Mouse (Mus musculus) hindbrain, embryonic 13.5 days (tissue): ENCODE results near the gene Smtnl2. TPM values are rescaled to one million over a fixed set of nuclear protein-coding genes. Genes with fewer than 3 reads are reported as not detected.

Source experiments
- ATAC-seq: fragments of 200-750 bp; cut with Nextera tagmentation; 2 replicates; pipeline ENCODE4 v1.8.0; 2017; ENCODE audit warnings: moderate TSS enrichment; ENCODE audit not compliant: low FRiP score
- H3K27ac ChIP-seq: fragments of 300-500 bp; sonication (generic); 2 replicates; pipeline ENCODE4 v1.5.1; 2015; ENCODE audit warnings: inconsistent platforms, mild to moderate bottlenecking, moderate library complexity
- H3K27me3 ChIP-seq: fragments of 300-500 bp; sonication (generic); 2 replicates; pipeline ENCODE4 v1.6.1; 2015; ENCODE audit warnings: mild to moderate bottlenecking, inconsistent platforms
- H3K36me3 ChIP-seq: fragments of 300-500 bp; sonication (generic); 2 replicates; pipeline ENCODE4 v1.6.1; 2015; ENCODE audit warnings: mild to moderate bottlenecking, inconsistent platforms
- H3K4me1 ChIP-seq: fragments of 300-500 bp; sonication (generic); replicated peaks from 2 replicates; pipeline ENCODE4 v1.6.1; 2015; ENCODE audit warnings: inconsistent platforms
- H3K4me2 ChIP-seq: fragments of 300-500 bp; sonication (generic); 2 replicates; pipeline ENCODE4 v1.6.1; 2015; ENCODE audit warnings: inconsistent platforms, mild to moderate bottlenecking, moderate library complexity
- H3K4me3 ChIP-seq: fragments of 300-500 bp; sonication (generic); 2 replicates; pipeline ENCODE4 v1.5.1; 2015; ENCODE audit warnings: mild to moderate bottlenecking, inconsistent platforms
- H3K9ac ChIP-seq: fragments of 300-500 bp; sonication (generic); 2 replicates; pipeline ENCODE4 v1.6.1; 2015; ENCODE audit warnings: mild to moderate bottlenecking, inconsistent platforms
- H3K9me3 ChIP-seq: fragments of 300-500 bp; sonication (generic); 2 replicates; pipeline ENCODE4 v1.6.1; 2016; ENCODE audit warnings: inconsistent platforms
- WGBS: fragments of 180-500 bp; shearing (Covaris S2); methylation state at CpG from one replicate; pipeline ENCODE4 v1.1.7; 2015; 5-methylcytosine and 5-hydroxymethylcytosine counted together
- polyA plus RNA-seq: library from polyadenylated mRNA; unstranded; fragments of >200 nt; fragmentation: Nextera tagmentation; extraction: Ambion mirVana; gene quantifications from 2 replicates; pipeline ENCODE4 v1.2.1, GENCODE M21; 2015

Smtnl2 gene
- polyA plus RNA-seq, 1 experiment from 2014 or later: 6.2 TPM

- no peak overlapping the region for H3K9ac ChIP-seq
- H3K4me1 ChIP-seq: peaks cover 35% of the 10 kb centered on the region
- H3K36me3 ChIP-seq: no peaks in the 10 kb centered on the region
- no peak for ATAC-seq
- H3K9me3 ChIP-seq: no peaks in the 10 kb centered on the region
- no peak overlapping the region for H3K27ac ChIP-seq
- H3K4me3 ChIP-seq: no peak overlapping the region
- H3K27me3 ChIP-seq: peaks cover 54% of the 10 kb centered on the region
- no peak overlapping the region for H3K4me2 ChIP-seq
- WGBS: 22% methylated on average over 7 of the region's 7 CpGs
These were observed 3.9 kb downstream of the Smtnl2 start for GRCm38 (mm10) chr11:72407574-72407973.

DNA sequence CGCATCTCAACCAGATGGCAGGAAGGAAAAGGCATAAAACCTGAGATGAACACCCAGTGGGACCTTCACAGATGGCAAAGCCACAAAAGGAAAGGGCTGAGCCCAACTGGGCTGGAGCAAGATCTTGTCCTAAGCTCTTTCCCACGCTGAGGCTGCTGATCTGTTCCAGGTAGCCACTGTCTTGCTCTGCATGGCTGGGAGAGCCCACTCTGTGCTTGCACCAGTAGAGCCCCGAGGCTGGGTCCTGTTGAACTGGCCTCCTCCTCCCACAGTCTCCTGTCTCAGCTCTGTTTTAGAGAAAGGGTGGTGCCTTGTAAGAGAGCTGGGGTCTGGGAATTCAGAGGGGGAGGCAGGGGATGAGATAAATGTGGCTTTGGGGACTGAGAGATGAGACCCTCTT, 4.4 kb downstream of the Smtnl2 start:
- no peak overlapping the region for H3K4me3 ChIP-seq
- H3K4me1 ChIP-seq: peaks cover 35% of the 10 kb centered on the region
- no peaks in the 10 kb centered on the region for H3K9me3 ChIP-seq
- ATAC-seq: no peak
- H3K4me2 ChIP-seq: no peak overlapping the region
- peaks cover 50% of the 10 kb centered on the region for H3K27me3 ChIP-seq
- no peak overlapping the region for H3K9ac ChIP-seq
- no peaks in the 10 kb centered on the region for H3K36me3 ChIP-seq
- no peak overlapping the region for H3K27ac ChIP-seq
- 14% methylated on average over 3 of the region's 3 CpGs for WGBS

- Histone ChIP-seq H3K4me2 (no peak overlapping the region), H3K9ac (no peak overlapping the region), H3K36me3 (no peaks in the 10 kb centered on the region), H3K4me3 (no peak overlapping the region), H3K4me1 (peaks cover 27% of the 10 kb centered on the region), H3K27me3 (peaks cover 44% of the 10 kb centered on the region), H3K9me3 (no peaks in the 10 kb centered on the region), H3K27ac (no peak overlapping the region)
- 60% methylated on average over 8 of the region's 8 CpGs for WGBS
- ATAC-seq: no peak
These were observed 5.3 kb downstream of the Smtnl2 start for GRCm38 (mm10) chr11:72406079-72406675.

GRCm38 (mm10) chr11:72405532-72405931, 6.0 kb downstream of the Smtnl2 start:
- Histone ChIP-seq H3K27ac (no peak overlapping the region), H3K27me3 (peaks cover 37% of the 10 kb centered on the region), H3K36me3 (no peaks in the 10 kb centered on the region), H3K4me1 (peaks cover 20% of the 10 kb centered on the region), H3K4me3 (no peak overlapping the region), H3K9me3 (no peaks in the 10 kb centered on the region), H3K9ac (no peak overlapping the region), H3K4me2 (no peak overlapping the region)
- WGBS: 67% methylated on average over 4 of the region's 4 CpGs
- ATAC-seq: no peak

GRCm38 (mm10) chr11:72402969-72403368, 8.5 kb downstream of the Smtnl2 start:
- peaks cover 13% of the 10 kb centered on the region for H3K27me3 ChIP-seq
- WGBS: 88% methylated on average over 12 of the region's 12 CpGs
- peaks cover 13% of the 10 kb centered on the region; the same call in 1 of the 2 replicates for H3K4me1 ChIP-seq
- H3K9ac ChIP-seq: no peak overlapping the region
- no peak overlapping the region for H3K4me3 ChIP-seq
- H3K27ac ChIP-seq: no peak overlapping the region
- H3K9me3 ChIP-seq: no peaks in the 10 kb centered on the region
- no peaks in the 10 kb centered on the region for H3K36me3 ChIP-seq
- no peak overlapping the region for H3K4me2 ChIP-seq
- no peak for ATAC-seq

- H3K36me3 ChIP-seq: no peaks in the 10 kb centered on the region
- 70% methylated on average over 5 of the region's 5 CpGs for WGBS
- no peak overlapping the region for H3K4me3 ChIP-seq
- H3K9ac ChIP-seq: no peak overlapping the region
- H3K4me1 ChIP-seq: peaks cover 4% of the 10 kb centered on the region; the same call in 1 of the 2 replicates
- peaks cover 5% of the 10 kb centered on the region; the same call in 1 of the 2 replicates for H3K27me3 ChIP-seq
- no peak for ATAC-seq
- H3K9me3 ChIP-seq: no peaks in the 10 kb centered on the region
- H3K27ac ChIP-seq: no peak overlapping the region
- no peak overlapping the region for H3K4me2 ChIP-seq
These were observed 9.5 kb downstream of the Smtnl2 start for GRCm38 (mm10) chr11:72402017-72402416.

DNA sequence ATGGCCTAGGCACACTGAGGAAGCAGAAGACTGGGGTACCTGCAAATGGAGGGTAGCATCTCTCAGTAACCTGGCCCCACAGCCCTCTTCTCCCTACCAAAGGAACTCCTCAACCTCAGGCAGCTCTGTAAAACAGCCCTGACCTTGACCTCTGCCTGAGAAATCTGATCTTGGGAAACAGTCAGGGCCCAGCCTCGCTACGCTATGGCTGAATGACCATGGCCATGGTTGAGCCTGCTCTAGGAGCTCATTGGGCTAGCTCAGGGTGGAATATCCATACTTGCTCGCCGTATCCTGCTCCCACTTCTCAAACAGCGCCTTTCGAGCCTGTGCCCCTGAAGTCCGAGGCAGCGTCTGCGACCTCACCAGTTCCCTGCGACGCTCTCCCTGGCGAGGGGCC, 10.4 kb downstream of the Smtnl2 start:
- Histone ChIP-seq H3K9ac (no peak overlapping the region), H3K27me3 (no peaks in the 10 kb centered on the region), H3K4me2 (no peak overlapping the region), H3K27ac (no peak overlapping the region), H3K4me1 (no peaks in the 10 kb centered on the region), H3K4me3 (no peak overlapping the region), H3K36me3 (no peaks in the 10 kb centered on the region), H3K9me3 (no peaks in the 10 kb centered on the region)
- WGBS: 88% methylated on average over 12 of the region's 12 CpGs
- no peak for ATAC-seq

DNA sequence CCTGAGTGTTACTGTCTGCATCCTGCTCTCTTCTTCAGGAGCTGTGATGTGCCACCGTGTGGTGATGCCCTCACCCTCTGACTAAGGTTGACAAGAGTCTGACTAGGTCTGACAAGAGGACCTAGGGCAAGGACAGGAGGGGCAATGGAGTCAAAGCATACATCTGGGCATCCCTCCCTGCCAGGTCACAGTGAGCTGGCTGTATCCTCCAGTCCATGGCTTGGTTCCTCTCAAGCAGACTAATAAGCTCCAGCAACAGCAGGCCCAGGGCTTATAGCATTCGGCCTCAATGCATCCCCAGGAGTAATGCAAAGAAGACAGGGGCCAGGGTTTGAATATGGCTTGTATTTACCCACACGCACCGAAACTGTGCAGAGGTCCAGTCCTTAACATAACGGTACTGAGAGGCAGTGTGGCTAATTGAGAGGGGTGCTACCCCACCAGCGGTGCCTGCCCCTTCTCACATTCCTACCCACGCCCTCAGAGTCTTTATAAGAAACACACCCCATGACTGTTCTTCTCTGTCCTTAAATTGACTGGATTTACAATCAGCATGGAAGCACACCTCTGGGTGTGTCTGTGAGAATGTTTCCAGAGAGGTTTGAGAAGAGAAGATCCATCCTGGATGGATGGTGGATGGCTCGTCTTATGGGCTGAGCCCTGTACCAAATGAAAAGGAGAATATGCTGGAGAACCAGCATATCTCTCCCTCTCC, 13.5 kb downstream of the Smtnl2 start:
- no peaks in the 10 kb centered on the region for H3K36me3 ChIP-seq
- 92% methylated on average over 8 of the region's 8 CpGs for WGBS
- ATAC-seq: no peak
- H3K4me2 ChIP-seq: no peak overlapping the region
- H3K9me3 ChIP-seq: no peaks in the 10 kb centered on the region
- no peak overlapping the region for H3K9ac ChIP-seq
- no peak overlapping the region for H3K27ac ChIP-seq
- H3K4me1 ChIP-seq: peaks cover 5% of the 10 kb centered on the region; the same call in 1 of the 2 replicates
- no peak overlapping the region for H3K4me3 ChIP-seq
- no peaks in the 10 kb centered on the region for H3K27me3 ChIP-seq

- WGBS: 81% methylated on average over 10 of the region's 10 CpGs
- no peak overlapping the region for H3K4me2 ChIP-seq
- ATAC-seq: no peak
- no peak overlapping the region for H3K27ac ChIP-seq
- H3K9me3 ChIP-seq: no peaks in the 10 kb centered on the region
- H3K4me1 ChIP-seq: peaks cover 5% of the 10 kb centered on the region; the same call in 1 of the 2 replicates
- H3K27me3 ChIP-seq: no peaks in the 10 kb centered on the region
- no peaks in the 10 kb centered on the region for H3K36me3 ChIP-seq
- H3K4me3 ChIP-seq: no peak overlapping the region
- H3K9ac ChIP-seq: no peak overlapping the region
These were observed 14.4 kb downstream of the Smtnl2 start for GRCm38 (mm10) chr11:72397072-72397471.

DNA sequence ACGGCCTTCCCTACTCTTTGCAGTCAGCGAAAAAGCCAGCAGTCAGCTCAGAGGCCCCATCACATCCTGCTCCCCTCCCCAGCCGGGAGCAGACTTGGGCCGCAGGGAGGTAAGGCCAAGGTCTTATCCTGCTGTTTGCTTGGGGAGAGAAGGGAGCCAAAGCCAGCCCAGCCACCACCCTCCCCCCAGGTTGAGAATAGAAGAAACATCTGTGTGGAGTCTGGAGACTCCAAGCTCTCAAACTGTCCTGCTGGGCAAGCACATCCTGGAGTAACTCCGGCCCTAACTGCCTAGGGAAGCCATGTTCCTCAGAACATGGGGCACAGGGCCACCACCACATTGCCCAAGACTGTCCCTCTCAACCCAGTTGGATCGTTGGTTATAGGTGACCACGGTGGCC, 14.9 kb downstream of the Smtnl2 start:
- Histone ChIP-seq H3K27me3 (no peaks in the 10 kb centered on the region), H3K4me1 (peaks cover 5% of the 10 kb centered on the region; the same call in 1 of the 2 replicates), H3K9me3 (no peaks in the 10 kb centered on the region), H3K4me3 (no peak overlapping the region), H3K9ac (no peak overlapping the region), H3K4me2 (no peak overlapping the region), H3K36me3 (no peaks in the 10 kb centered on the region), H3K27ac (no peak overlapping the region)
- ATAC-seq: no peak
- 80% methylated on average over 7 of the region's 7 CpGs for WGBS

GRCm38 (mm10) chr11:72395652-72396051, 15.9 kb downstream of the Smtnl2 start:
- H3K9ac ChIP-seq: no peak overlapping the region
- H3K4me1 ChIP-seq: peaks cover 5% of the 10 kb centered on the region; the same call in 1 of the 2 replicates
- H3K4me2 ChIP-seq: no peak overlapping the region
- H3K36me3 ChIP-seq: no peaks in the 10 kb centered on the region
- ATAC-seq: no peak
- H3K27me3 ChIP-seq: no peaks in the 10 kb centered on the region
- WGBS: 90% methylated on average over 6 of the region's 6 CpGs
- H3K4me3 ChIP-seq: no peak overlapping the region
- no peak overlapping the region for H3K27ac ChIP-seq
- no peaks in the 10 kb centered on the region for H3K9me3 ChIP-seq

DNA sequence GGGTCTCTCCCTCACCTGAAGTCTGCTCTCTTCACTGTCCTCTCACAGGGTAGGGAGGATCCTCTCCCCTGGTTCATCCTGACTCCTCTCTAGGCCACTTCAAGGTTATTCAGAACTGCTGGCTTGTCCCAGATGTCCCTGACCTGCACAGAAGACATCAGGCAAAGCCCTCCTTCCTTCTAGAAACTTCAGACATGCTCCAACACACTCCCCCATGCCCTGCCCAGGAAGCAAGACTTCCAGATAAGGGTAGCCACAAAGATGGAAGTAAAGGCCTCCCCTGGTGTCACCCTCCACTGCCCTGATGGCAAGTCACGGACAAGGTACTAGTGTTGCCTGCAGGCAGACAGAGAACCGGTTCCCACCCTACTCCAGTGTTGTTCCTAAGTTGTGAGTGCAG, 16.8 kb downstream of the Smtnl2 start:
- Histone ChIP-seq H3K9me3 (no peaks in the 10 kb centered on the region), H3K9ac (no peak overlapping the region), H3K36me3 (no peaks in the 10 kb centered on the region), H3K27ac (no peak overlapping the region), H3K4me2 (no peak overlapping the region), H3K4me3 (no peak overlapping the region), H3K27me3 (no peaks in the 10 kb centered on the region), H3K4me1 (peaks cover 5% of the 10 kb centered on the region; the same call in 1 of the 2 replicates)
- WGBS: 89% methylated on average over 2 of the region's 2 CpGs
- ATAC-seq: no peak

- H3K9ac ChIP-seq: no peak overlapping the region
- WGBS: 36% methylated on average over 5 of the region's 5 CpGs
- no peak overlapping the region for H3K4me2 ChIP-seq
- no peak overlapping the region for H3K27ac ChIP-seq
- ATAC-seq: no peak
- H3K36me3 ChIP-seq: no peaks in the 10 kb centered on the region
- H3K27me3 ChIP-seq: no peaks in the 10 kb centered on the region
- H3K4me3 ChIP-seq: no peak overlapping the region
- H3K4me1 ChIP-seq: peaks cover 5% of the 10 kb centered on the region; the same call in 1 of the 2 replicates
- H3K9me3 ChIP-seq: no peaks in the 10 kb centered on the region
These were observed 17.8 kb downstream of the Smtnl2 start for GRCm38 (mm10) chr11:72393669-72394068.
